Mouse (Mus musculus) embryonic fibroblast, embryonic 13.5 days (primary cell): ENCODE measurements around the gene Kcnj8. TPM values are rescaled to one million over a fixed set of nuclear protein-coding genes. Genes with fewer than 3 reads are reported as not detected.

ENCODE experiments used
- H3K27ac ChIP-seq: 2 replicates; pipeline ENCODE4 v1.5.1; 2012; ENCODE audit warnings: low read length, control low read depth, inconsistent platforms; ENCODE audit not compliant: insufficient read depth
- H3K4me1 ChIP-seq: 2 replicates; pipeline ENCODE4 v1.6.1; 2011; ENCODE audit warnings: low read length; ENCODE audit not compliant: control insufficient read depth, insufficient read depth
- H3K4me3 ChIP-seq: 2 replicates; pipeline ENCODE4 v1.5.1; 2011; ENCODE audit warnings: mild to moderate bottlenecking, control low read depth, low read length; ENCODE audit not compliant: insufficient read depth
- CTCF ChIP-seq: IDR thresholded peaks from 2 replicates; pipeline ENCODE4 v1.5.1; 2011; ENCODE audit warnings: mild to moderate bottlenecking, control low read depth, low read length, moderate library complexity, borderline replicate concordance; ENCODE audit not compliant: insufficient read depth
- POLR2A ChIP-seq: IDR thresholded peaks from 2 replicates; pipeline ENCODE4 v1.6.1; 2011; ENCODE audit warnings: low read depth, mild to moderate bottlenecking, control low read depth, low read length, moderate library complexity
- polyA plus RNA-seq: library from polyadenylated mRNA; stranded (reverse); fragments of >200 nt; gene quantifications from 2 replicates; pipeline ENCODE4 v1.2.4, GENCODE M21; 2011; ENCODE audit warnings: low read depth; ENCODE audit not compliant: missing spikeins, insufficient read length

The Kcnj8 gene
- polyA plus RNA-seq: 0.32 and 1.7 TPM in 2 replicates

GRCm38 (mm10) chr6:142571055-142571618 lies at the start of gene Kcnj8:
Gene Kcnj8 (minus strand): TSS chr6:142571614.
- Histone ChIP-seq H3K4me1 (0 out of 2 replicates have a peak, but pooled peaks cover 3% of the 10 kb centered on the region), H3K4me3 (peak within 1 kb of the TSS; percentile 40), H3K27ac (no peak within 1 kb of the TSS)
- no peak for TF ChIP-seq POLR2A
- TF ChIP-seq CTCF: no peak

- TF ChIP-seq CTCF (no peak), POLR2A (no peak)
- no peak overlapping the region for H3K27ac ChIP-seq
- no peak overlapping the region for H3K4me3 ChIP-seq
- H3K4me1 ChIP-seq: no peaks in the 10 kb centered on the region
Measured at GRCm38 (mm10) chr6:142616659-142617058, 45.2 kb upstream of the Kcnj8 start.

GRCm38 (mm10) chr6:142614324-142614723 lies 42.9 kb upstream of the Kcnj8 start:
- Histone ChIP-seq H3K4me3 (no peak overlapping the region), H3K4me1 (no peaks in the 10 kb centered on the region), H3K27ac (no peak overlapping the region)
- TF ChIP-seq CTCF (no peak), POLR2A (no peak)

- Histone ChIP-seq H3K4me1 (no peaks in the 10 kb centered on the region), H3K4me3 (no peak overlapping the region), H3K27ac (no peak overlapping the region)
- TF ChIP-seq CTCF: no peak
Measured at GRCm38 (mm10) chr6:142612366-142612765, 41.0 kb upstream of the Kcnj8 start.

DNA sequence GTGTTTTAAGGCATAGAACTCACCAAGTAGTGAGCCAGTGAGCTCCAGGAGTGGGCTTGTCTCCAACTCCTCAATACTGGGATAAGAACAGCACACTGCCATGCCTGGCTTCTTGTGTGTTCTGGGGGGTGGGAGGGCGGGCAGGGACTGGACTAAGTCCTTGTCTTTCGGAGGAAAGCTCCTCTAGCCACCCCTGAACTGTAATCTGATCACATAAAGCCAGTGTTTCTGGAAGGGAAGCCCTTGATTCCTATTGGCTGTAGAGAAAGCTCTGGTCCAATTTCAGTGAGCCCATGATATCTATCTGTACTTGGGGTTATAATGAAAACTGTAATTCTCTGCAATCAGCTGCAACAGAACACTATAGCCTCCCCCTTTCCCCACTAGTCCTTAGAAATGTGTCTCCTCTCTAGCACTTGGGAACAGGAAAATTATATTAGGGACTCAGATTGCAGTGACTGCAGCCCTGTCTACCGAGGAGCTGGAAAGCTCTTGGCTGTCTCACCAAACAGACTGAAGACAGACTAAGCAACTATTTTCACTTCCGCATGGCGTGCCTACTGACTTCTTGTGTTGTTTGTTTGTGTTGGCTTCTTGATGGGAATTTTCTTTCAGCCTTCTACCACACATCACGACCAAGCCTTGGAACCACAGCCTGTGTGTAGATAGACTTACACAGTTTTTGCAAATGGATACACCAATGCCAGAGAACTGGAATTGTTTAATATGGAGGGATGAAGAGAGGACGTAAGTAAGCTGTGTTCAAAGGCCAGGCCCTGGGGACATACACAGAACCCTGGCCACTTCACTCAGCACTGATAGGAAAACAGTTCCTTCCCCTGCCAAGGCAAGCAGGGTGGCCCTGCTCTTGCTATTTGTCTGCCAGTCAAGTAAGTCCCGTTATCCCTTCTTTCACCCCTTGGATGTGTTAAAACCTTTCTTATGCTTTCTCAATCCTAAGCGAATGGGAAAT lies 38.3 kb upstream of the Kcnj8 start:
- Histone ChIP-seq H3K27ac (no peak overlapping the region), H3K4me1 (no peaks in the 10 kb centered on the region), H3K4me3 (no peak overlapping the region)
- TF ChIP-seq POLR2A (no peak), CTCF (no peak)

DNA sequence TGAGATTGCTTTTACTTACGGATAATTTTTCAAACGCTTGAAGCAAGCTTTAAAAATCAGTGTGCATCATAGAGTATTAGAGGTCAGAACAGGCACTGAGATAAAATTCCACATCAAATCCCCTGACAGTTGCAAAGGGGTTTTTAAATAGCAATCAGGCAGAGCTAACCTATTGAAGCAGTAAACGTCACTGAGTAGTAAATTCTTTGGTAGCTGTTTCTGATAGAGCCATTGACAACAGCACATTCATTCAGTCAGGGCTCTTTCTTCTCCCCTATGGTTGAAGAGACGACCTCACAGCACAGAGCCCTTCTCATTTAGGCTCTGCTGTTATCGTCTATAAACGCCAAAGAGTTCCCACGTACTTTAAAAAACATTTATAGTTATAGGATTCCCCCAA lies 35.7 kb upstream of the Kcnj8 start:
- no peak for TF ChIP-seq CTCF
- TF ChIP-seq POLR2A: no peak
- H3K4me1 ChIP-seq: no peaks in the 10 kb centered on the region
- no peak overlapping the region for H3K27ac ChIP-seq
- H3K4me3 ChIP-seq: no peak overlapping the region

- H3K4me3 ChIP-seq: no peak overlapping the region
- H3K4me1 ChIP-seq: no peaks in the 10 kb centered on the region
- H3K27ac ChIP-seq: no peak overlapping the region
- TF ChIP-seq POLR2A (no peak), CTCF (no peak)
Measured at GRCm38 (mm10) chr6:142602772-142603171, 31.4 kb upstream of the Kcnj8 start.

GRCm38 (mm10) chr6:142578831-142579230 lies 7.4 kb upstream of the Kcnj8 start:
- TF ChIP-seq CTCF (no peak), POLR2A (no peak)
- Histone ChIP-seq H3K4me1 (no peaks in the 10 kb centered on the region), H3K4me3 (no peak overlapping the region), H3K27ac (no peak overlapping the region)

DNA sequence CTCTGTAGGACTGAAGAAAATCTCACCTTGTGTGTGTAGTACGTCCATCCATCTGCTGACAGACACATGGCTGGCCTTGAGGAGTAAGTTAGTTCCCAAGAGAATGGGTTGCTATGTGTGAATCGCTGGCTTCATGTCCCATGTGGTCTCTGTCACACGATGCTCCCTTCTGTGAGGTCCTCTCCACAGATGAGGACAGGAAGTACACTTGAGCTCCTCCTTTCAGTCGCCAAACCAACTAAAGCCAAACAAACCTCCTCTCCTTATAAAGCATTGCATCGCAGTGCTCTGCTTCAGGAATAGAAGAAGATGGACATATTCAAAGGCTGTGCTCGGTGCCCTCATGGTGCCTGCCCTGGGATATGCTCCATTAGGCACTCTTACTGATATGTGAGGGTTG lies 6.4 kb upstream of the Kcnj8 start:
- TF ChIP-seq CTCF: no peak
- TF ChIP-seq POLR2A: no peak
- Histone ChIP-seq H3K4me3 (no peak overlapping the region), H3K4me1 (no peaks in the 10 kb centered on the region), H3K27ac (no peak overlapping the region)

DNA sequence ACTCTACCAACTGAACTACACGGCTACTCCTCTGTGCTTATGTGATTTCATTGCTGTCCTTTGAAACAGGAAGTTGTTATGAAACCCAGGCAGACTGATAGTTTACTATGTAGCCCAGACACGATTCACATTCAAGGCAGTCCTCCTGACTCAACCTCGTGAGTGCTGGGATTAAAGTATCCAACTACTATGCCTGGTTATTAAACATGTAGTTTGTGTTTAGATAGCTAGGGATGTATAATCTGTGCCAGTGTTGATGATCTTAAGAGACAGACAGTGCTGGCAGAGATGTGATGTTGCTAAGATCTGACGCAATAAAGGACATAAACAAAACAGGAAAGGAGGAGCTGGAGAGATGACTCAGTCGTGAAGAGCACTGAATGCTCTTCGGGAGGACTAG lies 1.5 kb upstream of the Kcnj8 start:
- TF ChIP-seq CTCF (no peak), POLR2A (no peak)
- Histone ChIP-seq H3K4me3 (no peak overlapping the region), H3K4me1 (0 out of 2 replicates have a peak, but pooled peaks cover 3% of the 10 kb centered on the region), H3K27ac (no peak overlapping the region)
